Mouse (Mus musculus): ENCODE data around the gene Derl2. TPM values are rescaled to one million over a fixed set of nuclear protein-coding genes. Genes with fewer than 3 reads are reported as not detected.
A peak's percentile ranks its signal among the peaks of the same experiment; 100 is the strongest.

The Derl2 gene
- polyA plus RNA-seq (2015; fragmentation: Nextera tagmentation; extraction: Ambion mirVana), result 30.7 and 34.7 TPM in 2 replicates

- ATAC-seq (ENCODE audit: low FRiP score), result peak; percentile 100
- Histone ChIP-seq H3K4me3 (peak within 1 kb of the TSS; percentile 90), H3K4me1 (replicated peaks) (peaks cover 45% of the 10 kb centered on the region), H3K27me3 (no peaks in the 10 kb centered on the region), H3K4me2 (peak within 1 kb of the TSS; percentile 82), H3K36me3 (peaks cover 8% of the 10 kb centered on the region), H3K9ac (peak within 1 kb of the TSS; percentile 90), H3K9me3 (no peaks in the 10 kb centered on the region), H3K27ac (peak within 1 kb of the TSS; percentile 89)
- under 1% methylated on average over 71 of the region's 71 CpGs for WGBS
Observed at GRCm38 (mm10) chr11:71019201-71020068, at the start of gene Derl2, which contains the start of gene Mis12. Gene Derl2 (minus strand): TSS chr11:71019841. Gene Mis12 (plus strand): TSS chr11:71019611.

- Histone ChIP-seq H3K4me3 (no peak overlapping the region), H3K4me1 (replicated peaks) (no peaks in the 10 kb centered on the region), H3K27me3 (no peaks in the 10 kb centered on the region), H3K9me3 (no peaks in the 10 kb centered on the region), H3K9ac (no peak overlapping the region), H3K4me2 (no peak overlapping the region), H3K36me3 (no peaks in the 10 kb centered on the region), H3K27ac (no peak overlapping the region)
- WGBS, result 3% methylated on average over 1 of the region's 1 CpGs
- no peak for ATAC-seq (ENCODE audit: low FRiP score)
Observed at GRCm38 (mm10) chr11:71052554-71052953, 32.9 kb upstream of the Derl2 start.

- H3K36me3 ChIP-seq, result no peaks in the 10 kb centered on the region
- H3K9me3 ChIP-seq, result no peaks in the 10 kb centered on the region
- no peak for ATAC-seq (ENCODE audit: low FRiP score)
- H3K27me3 ChIP-seq, result no peaks in the 10 kb centered on the region
- no peak overlapping the region for H3K4me2 ChIP-seq
- 97% methylated on average over 5 of the region's 5 CpGs for WGBS
- H3K27ac ChIP-seq, result no peak overlapping the region
- H3K9ac ChIP-seq, result no peak overlapping the region
- H3K4me3 ChIP-seq, result no peak overlapping the region
- H3K4me1 ChIP-seq (replicated peaks), result no peaks in the 10 kb centered on the region
Observed at GRCm38 (mm10) chr11:71039526-71040298, 20.1 kb upstream of the Derl2 start.

- Histone ChIP-seq H3K4me3 (peak within 1 kb of the TSS; percentile 61), H3K36me3 (peaks cover 1% of the 10 kb centered on the region), H3K9ac (peak within 1 kb of the TSS; percentile 94), H3K27me3 (no peaks in the 10 kb centered on the region), H3K4me2 (peak within 1 kb of the TSS; percentile 84), H3K27ac (peak within 1 kb of the TSS; percentile 94), H3K9me3 (no peaks in the 10 kb centered on the region), H3K4me1 (replicated peaks) (peaks cover 21% of the 10 kb centered on the region)
- under 1% methylated on average over 29 of the region's 31 CpGs for WGBS
- ATAC-seq (ENCODE audit: low FRiP score), result peak; percentile 95
Observed at GRCm38 (mm10) chr11:71033163-71033761, 13.6 kb upstream of the Derl2 start, which contains the start of gene 6330403K07Rik. Gene 6330403K07Rik (minus strand): TSS chr11:71033513.

- Histone ChIP-seq H3K4me2 (peak overlapping the region; percentile 84), H3K4me1 (replicated peaks) (peaks cover 24% of the 10 kb centered on the region), H3K36me3 (peaks cover 8% of the 10 kb centered on the region), H3K9me3 (no peaks in the 10 kb centered on the region), H3K9ac (peak overlapping the region; percentile 94), H3K27me3 (no peaks in the 10 kb centered on the region), H3K27ac (peak overlapping the region; percentile 94), H3K4me3 (peak overlapping the region; percentile 61)
- 5% methylated on average over 26 of the region's 26 CpGs for WGBS
- ATAC-seq (ENCODE audit: low FRiP score), result peak; percentile 47
Observed at GRCm38 (mm10) chr11:71032491-71033162, 13.0 kb upstream of the Derl2 start.

GRCm38 (mm10) chr11:71032070-71032469 is 12.4 kb upstream of the Derl2 start:
- Histone ChIP-seq H3K27ac (peak overlapping the region; percentile 94), H3K27me3 (no peaks in the 10 kb centered on the region), H3K4me1 (replicated peaks) (peaks cover 24% of the 10 kb centered on the region), H3K4me2 (peak overlapping the region; percentile 84), H3K36me3 (peaks cover 13% of the 10 kb centered on the region), H3K9ac (peak overlapping the region; percentile 94), H3K9me3 (no peaks in the 10 kb centered on the region), H3K4me3 (peak overlapping the region; percentile 61)
- no peak for ATAC-seq (ENCODE audit: low FRiP score)
- WGBS, result 61% methylated on average over 7 of the region's 7 CpGs

- Histone ChIP-seq H3K4me3 (no peak overlapping the region), H3K9ac (no peak overlapping the region), H3K36me3 (peaks cover 35% of the 10 kb centered on the region), H3K27me3 (no peaks in the 10 kb centered on the region), H3K27ac (no peak overlapping the region), H3K9me3 (no peaks in the 10 kb centered on the region), H3K4me1 (replicated peaks) (peaks cover 24% of the 10 kb centered on the region), H3K4me2 (no peak overlapping the region)
- no peak for ATAC-seq (ENCODE audit: low FRiP score)
- WGBS, result 78% methylated on average over 3 of the region's 3 CpGs
Observed at GRCm38 (mm10) chr11:71029403-71030118, 9.9 kb upstream of the Derl2 start.

- no peak overlapping the region for H3K4me2 ChIP-seq
- WGBS, result 73% methylated on average over 3 of the region's 3 CpGs
- H3K9ac ChIP-seq, result 0 out of 2 replicates have a peak overlapping the region, but pooled peaks have one; percentile 19
- H3K27ac ChIP-seq, result no peak overlapping the region
- H3K36me3 ChIP-seq, result peaks cover 39% of the 10 kb centered on the region
- H3K27me3 ChIP-seq, result no peaks in the 10 kb centered on the region
- H3K4me3 ChIP-seq, result no peak overlapping the region
- no peaks in the 10 kb centered on the region for H3K9me3 ChIP-seq
- no peak for ATAC-seq (ENCODE audit: low FRiP score)
- peaks cover 24% of the 10 kb centered on the region for H3K4me1 ChIP-seq (replicated peaks)
Observed at GRCm38 (mm10) chr11:71028280-71028679, 8.6 kb upstream of the Derl2 start.

GRCm38 (mm10) chr11:71018416-71019200 is 1.0 kb downstream of the Derl2 start:
- H3K27ac ChIP-seq, result peak overlapping the region; percentile 88
- H3K9me3 ChIP-seq, result no peaks in the 10 kb centered on the region
- H3K4me3 ChIP-seq, result peak overlapping the region; percentile 90
- peaks cover 14% of the 10 kb centered on the region for H3K36me3 ChIP-seq
- ATAC-seq (ENCODE audit: low FRiP score), result no peak
- no peaks in the 10 kb centered on the region for H3K27me3 ChIP-seq
- peak overlapping the region; percentile 89 for H3K9ac ChIP-seq
- peak overlapping the region; percentile 81 for H3K4me2 ChIP-seq
- WGBS, result 5% methylated on average over 28 of the region's 28 CpGs
- H3K4me1 ChIP-seq (replicated peaks), result peaks cover 45% of the 10 kb centered on the region

- no peaks in the 10 kb centered on the region for H3K9me3 ChIP-seq
- 84% methylated on average over 1 of the region's 1 CpGs for whole genome bisulfite sequencing
- no peak overlapping the region for H3K9ac ChIP-seq
- H3K4me3 ChIP-seq, result no peak overlapping the region
- H3K4me2 ChIP-seq, result no peak overlapping the region; the same call in 1 of the 2 replicates
- H3K27me3 ChIP-seq, result no peaks in the 10 kb centered on the region
- H3K4me1 ChIP-seq (replicated peaks), result peaks cover 42% of the 10 kb centered on the region
- ATAC-seq (ENCODE audit: low FRiP score), result no peak
- H3K27ac ChIP-seq, result no peak overlapping the region
- peaks cover 16% of the 10 kb centered on the region for H3K36me3 ChIP-seq
Observed at GRCm38 (mm10) chr11:71017051-71017450, 2.6 kb downstream of the Derl2 start.
